Mouse (Mus musculus) kidney, embryonic 16.5 days (tissue): ENCODE results near the gene Btbd9. TPM values are rescaled to one million over a fixed set of nuclear protein-coding genes. Genes with fewer than 3 reads are reported as not detected.

ENCODE experiments used
- ATAC-seq: fragments of 200-750 bp; cut with Nextera tagmentation; 2 replicates; pipeline ENCODE4 v1.8.0; 2017; ENCODE audit warnings: moderate TSS enrichment; ENCODE audit not compliant: low FRiP score, low TSS enrichment
- H3K27ac ChIP-seq: fragments of 300-500 bp; sonication (generic); 2 replicates; pipeline ENCODE4 v1.5.1; 2014; ENCODE audit warnings: low read length
- H3K27me3 ChIP-seq: fragments of 300-500 bp; sonication (generic); 2 replicates; pipeline ENCODE4 v1.6.1; 2014; ENCODE audit warnings: low read length, control low read depth, mixed read lengths; ENCODE audit not compliant: insufficient read depth
- H3K36me3 ChIP-seq: fragments of 300-500 bp; sonication (generic); 2 replicates; pipeline ENCODE4 v1.6.1; 2014; ENCODE audit warnings: low read length, control low read depth, mixed read lengths; ENCODE audit not compliant: insufficient read depth
- H3K4me1 ChIP-seq: fragments of 300-500 bp; sonication (generic); 2 replicates; pipeline ENCODE4 v1.6.1; 2014; ENCODE audit warnings: low read length, control low read depth, mixed read lengths; ENCODE audit not compliant: insufficient read depth
- H3K4me2 ChIP-seq: fragments of 300-500 bp; sonication (generic); replicated peaks from 2 replicates; pipeline ENCODE4 v1.6.1; 2014; ENCODE audit warnings: low read depth, low read length
- H3K4me3 ChIP-seq: fragments of 300-500 bp; sonication (generic); 2 replicates; pipeline ENCODE4 v1.5.1; 2014; ENCODE audit warnings: mild to moderate bottlenecking, low read length
- H3K9ac ChIP-seq: fragments of 300-500 bp; sonication (generic); replicated peaks from 2 replicates; pipeline ENCODE4 v1.6.1; 2014; ENCODE audit warnings: low read length
- H3K9me3 ChIP-seq: fragments of 300-500 bp; sonication (generic); 2 replicates; pipeline ENCODE4 v1.6.1; 2016; ENCODE audit warnings: low read length, control low read depth
- WGBS: fragments of 180-500 bp; shearing (Covaris S2); extraction: QIAGEN DNeasy Blood & Tissue Kit; methylation state at CpG from one replicate; pipeline ENCODE4 v1.1.7; 2014; 5-methylcytosine and 5-hydroxymethylcytosine counted together
- polyA plus RNA-seq: library from polyadenylated mRNA; unstranded; fragments of >200 nt; fragmentation: Nextera tagmentation; extraction: Ambion mirVana; gene quantifications from 2 replicates; pipeline ENCODE4 v1.2.1, GENCODE M21; 2015

The Btbd9 gene
- polyA plus RNA-seq, 1 experiment from 2014 or later, result 58.3 TPM

DNA sequence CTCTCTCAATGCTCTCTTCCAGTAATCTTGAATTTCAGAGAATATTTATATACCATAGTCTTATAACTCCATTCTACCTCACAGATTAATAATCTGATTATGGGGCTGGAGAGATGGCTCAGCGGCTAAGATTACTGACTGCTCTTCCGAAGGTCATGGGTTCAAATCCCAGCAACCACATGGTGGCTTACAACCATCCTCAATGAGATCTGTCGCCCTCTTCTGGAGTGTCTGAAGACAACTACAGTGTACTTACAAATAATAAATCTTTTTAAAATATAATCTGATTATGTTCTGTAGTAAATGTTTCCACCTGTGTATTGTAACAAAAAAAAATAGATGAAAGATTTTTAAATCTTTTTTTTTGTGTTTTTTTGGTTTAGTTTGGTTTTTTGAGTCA lies 6.0 kb upstream of the Btbd9 start:
- H3K4me1 ChIP-seq, result peaks cover under 1% of the 10 kb centered on the region; the same call in 1 of the 2 replicates
- H3K9me3 ChIP-seq, result no peaks in the 10 kb centered on the region
- no peak overlapping the region for H3K4me2 ChIP-seq
- no peaks in the 10 kb centered on the region for H3K27me3 ChIP-seq
- ATAC-seq, result no peak
- WGBS, result 85% methylated on average over 3 of the region's 3 CpGs
- H3K27ac ChIP-seq, result no peak overlapping the region
- no peaks in the 10 kb centered on the region for H3K36me3 ChIP-seq
- H3K4me3 ChIP-seq, result no peak overlapping the region
- no peak overlapping the region for H3K9ac ChIP-seq

DNA sequence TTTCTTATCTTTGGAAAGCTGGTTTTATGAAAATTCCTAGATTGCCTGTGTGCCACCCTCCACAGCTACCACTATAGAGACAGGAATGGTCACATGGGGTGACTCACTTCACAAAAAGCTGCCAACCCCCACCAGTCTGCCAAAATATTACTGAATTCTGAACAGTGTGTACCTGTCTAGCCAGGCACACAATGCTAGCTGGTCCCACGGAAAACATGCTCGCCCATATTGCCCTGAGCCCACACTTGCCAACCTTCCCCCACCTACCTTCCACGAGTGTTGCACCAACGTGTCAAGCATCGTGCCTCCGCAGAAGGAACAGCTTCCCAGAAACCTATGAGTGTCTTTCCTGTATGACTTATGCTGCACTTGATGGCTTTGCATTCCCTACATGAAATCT lies 4.9 kb upstream of the Btbd9 start:
- H3K4me2 ChIP-seq, result no peak overlapping the region
- H3K36me3 ChIP-seq, result no peaks in the 10 kb centered on the region
- H3K27me3 ChIP-seq, result no peaks in the 10 kb centered on the region
- no peaks in the 10 kb centered on the region for H3K9me3 ChIP-seq
- peaks cover 7% of the 10 kb centered on the region for H3K4me1 ChIP-seq
- 88% methylated on average over 6 of the region's 6 CpGs for WGBS
- no peak overlapping the region for H3K9ac ChIP-seq
- H3K4me3 ChIP-seq, result no peak overlapping the region
- H3K27ac ChIP-seq, result no peak overlapping the region
- ATAC-seq, result no peak

DNA sequence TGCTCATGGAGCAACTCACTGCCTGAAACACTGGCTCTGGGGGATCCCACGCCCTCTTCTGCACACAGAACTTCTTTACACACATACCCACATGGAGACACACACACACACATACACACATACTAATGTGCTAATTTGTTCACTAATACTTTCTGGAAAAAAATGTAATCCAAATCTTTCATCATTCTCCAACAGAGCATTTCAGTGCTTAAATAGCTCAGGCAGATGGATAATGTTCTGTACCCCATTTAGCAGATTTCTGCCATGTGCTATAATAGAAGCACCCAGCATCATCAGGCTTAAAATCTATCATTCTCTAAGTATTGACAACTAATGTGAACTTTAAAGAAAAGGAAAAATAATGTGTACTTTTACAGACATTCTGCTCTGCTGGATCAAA lies 4.5 kb upstream of the Btbd9 start:
- Histone ChIP-seq H3K27me3 (no peaks in the 10 kb centered on the region), H3K4me1 (peaks cover 7% of the 10 kb centered on the region), H3K4me2 (no peak overlapping the region), H3K9ac (no peak overlapping the region), H3K27ac (no peak overlapping the region), H3K9me3 (no peaks in the 10 kb centered on the region), H3K4me3 (no peak overlapping the region), H3K36me3 (no peaks in the 10 kb centered on the region)
- ATAC-seq, result no peak
- 71% methylated on average over 1 of the region's 1 CpGs for WGBS

DNA sequence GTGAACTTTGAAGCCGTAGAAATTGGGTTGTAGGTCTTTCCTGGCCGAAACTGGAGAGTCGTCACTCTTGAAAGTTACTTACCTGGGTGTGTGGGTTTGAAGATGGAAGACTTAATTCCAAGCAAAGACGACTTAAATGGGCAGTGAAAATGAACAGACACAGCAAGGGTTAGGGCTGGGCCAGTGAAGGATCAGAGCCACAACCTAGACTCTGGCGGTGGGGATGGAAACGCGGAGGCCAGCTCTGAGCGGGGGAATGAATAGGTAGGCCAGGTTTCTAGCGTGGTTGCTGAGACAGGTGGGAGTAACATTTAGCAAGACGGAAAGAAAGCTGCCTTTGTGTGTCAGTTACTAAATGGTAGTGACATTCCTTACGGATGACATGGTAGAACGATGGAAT lies 658 bp upstream of the Btbd9 start:
- Histone ChIP-seq H3K9ac (peak overlapping the region; percentile 81), H3K4me3 (peak overlapping the region; percentile 85), H3K27me3 (no peaks in the 10 kb centered on the region), H3K9me3 (no peaks in the 10 kb centered on the region), H3K36me3 (no peaks in the 10 kb centered on the region), H3K4me1 (peaks cover 22% of the 10 kb centered on the region), H3K4me2 (peak overlapping the region; percentile 87), H3K27ac (no peak overlapping the region; the same call in 1 of the 2 replicates)
- ATAC-seq, result no peak
- 61% methylated on average over 12 of the region's 12 CpGs for WGBS

DNA sequence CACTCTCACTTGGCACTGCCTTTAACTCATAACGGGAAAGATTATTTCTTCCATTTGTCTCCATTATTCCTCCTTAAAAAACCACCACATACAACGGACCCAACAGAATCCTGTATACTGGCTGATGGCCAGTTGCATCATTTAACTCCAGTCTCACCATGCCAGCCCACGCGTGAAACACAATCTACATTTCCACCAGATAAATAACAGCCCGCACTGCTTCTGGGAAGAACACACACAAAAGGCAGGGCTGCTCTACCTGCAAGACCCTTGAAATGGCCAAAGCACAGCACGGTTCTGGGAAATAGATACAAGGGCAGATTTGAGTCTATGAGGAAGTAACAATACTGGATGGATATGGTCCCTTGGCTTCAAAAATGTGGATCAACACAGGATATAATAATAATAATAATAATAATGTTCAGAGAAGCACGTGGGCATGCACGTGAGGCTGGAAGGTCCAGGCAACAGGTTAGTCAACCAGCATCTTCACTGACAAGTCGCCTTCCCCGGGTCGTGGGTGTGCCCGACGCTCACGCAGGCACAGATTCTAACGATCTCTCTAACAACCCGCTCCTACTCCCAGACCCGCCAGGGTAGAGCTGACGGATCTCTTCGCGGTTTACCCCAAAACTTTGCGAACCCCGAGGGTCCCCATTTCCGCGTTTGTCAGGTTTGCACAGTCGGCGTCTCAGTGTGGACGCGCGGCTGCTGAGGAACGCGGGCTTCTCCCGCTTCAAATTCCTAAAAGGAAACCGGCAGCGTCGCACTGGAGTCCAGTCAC lies 975 bp downstream of the Btbd9 start:
- Histone ChIP-seq H3K9ac (peak overlapping the region; percentile 81), H3K27ac (peak overlapping the region; percentile 89; the same call in 1 of the 2 replicates), H3K4me2 (peak overlapping the region; percentile 87), H3K4me3 (peak overlapping the region; percentile 85), H3K4me1 (peaks cover 31% of the 10 kb centered on the region), H3K36me3 (no peaks in the 10 kb centered on the region), H3K27me3 (no peaks in the 10 kb centered on the region), H3K9me3 (no peaks in the 10 kb centered on the region)
- no peak; the same call in none of the 2 replicates for ATAC-seq
- 6% methylated on average over 35 of the region's 35 CpGs for WGBS

DNA sequence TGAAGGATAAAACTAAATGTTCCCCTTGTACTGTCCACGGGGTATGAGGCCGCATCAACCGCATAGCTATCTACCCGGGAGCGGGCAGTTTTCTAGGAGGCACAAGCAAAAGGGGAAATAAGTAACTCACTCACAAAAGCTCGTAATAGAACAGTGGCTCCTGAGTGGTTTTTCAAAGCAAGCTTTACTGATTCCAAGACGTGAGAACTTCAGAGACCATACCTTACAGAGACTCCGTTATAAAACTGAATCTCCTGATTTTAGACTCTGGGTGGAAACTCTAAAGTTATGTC lies 1.6 kb downstream of the Btbd9 start:
- H3K27me3 ChIP-seq, result no peaks in the 10 kb centered on the region
- no peak overlapping the region; the same call in 1 of the 2 replicates for H3K4me3 ChIP-seq
- WGBS, result 64% methylated on average over 8 of the region's 8 CpGs
- H3K27ac ChIP-seq, result no peak overlapping the region; the same call in 1 of the 2 replicates
- ATAC-seq, result no peak
- peaks cover 35% of the 10 kb centered on the region for H3K4me1 ChIP-seq
- H3K36me3 ChIP-seq, result no peaks in the 10 kb centered on the region
- H3K9me3 ChIP-seq, result no peaks in the 10 kb centered on the region
- H3K4me2 ChIP-seq, result peak overlapping the region; percentile 87
- H3K9ac ChIP-seq, result no peak overlapping the region; the same call in 1 of the 2 replicates

DNA sequence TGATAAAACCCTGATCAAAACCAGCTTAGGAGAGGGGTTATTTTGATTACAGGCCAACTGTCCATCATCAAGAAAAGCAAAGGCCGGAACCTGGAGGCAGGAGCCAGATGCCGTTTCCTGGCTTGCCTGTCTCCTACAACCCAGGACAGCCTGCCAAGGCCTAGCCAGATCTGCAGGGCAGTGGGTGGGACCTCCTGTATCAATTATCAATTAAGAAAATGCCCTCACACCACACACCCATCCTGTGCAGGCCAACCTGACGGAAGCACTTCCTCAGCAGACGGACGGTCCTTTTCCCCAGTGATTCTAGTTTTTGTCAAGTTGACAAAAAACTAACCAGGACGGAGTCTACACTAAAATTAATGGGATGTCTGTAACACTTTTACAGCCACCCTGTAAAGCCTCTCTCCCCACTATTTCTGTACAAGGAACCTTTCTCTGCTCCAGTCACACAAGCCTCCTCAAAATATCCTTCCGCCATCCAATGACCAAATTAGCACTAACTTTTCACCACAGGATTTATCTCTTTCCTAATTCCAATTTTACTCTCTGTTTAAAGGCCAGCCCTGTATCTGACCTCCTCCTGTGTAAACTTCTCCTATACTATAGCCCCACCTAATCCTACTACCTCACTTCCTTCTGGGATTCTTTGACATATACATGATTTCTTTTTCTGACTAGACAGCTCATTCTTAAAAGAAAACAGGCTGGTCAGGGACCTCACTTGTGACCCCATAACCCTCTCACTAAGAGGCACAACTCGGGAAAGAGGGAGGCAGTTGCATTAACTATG lies 2.1 kb downstream of the Btbd9 start:
- H3K27me3 ChIP-seq, result no peaks in the 10 kb centered on the region
- H3K4me1 ChIP-seq, result peaks cover 35% of the 10 kb centered on the region
- no peak overlapping the region for H3K9ac ChIP-seq
- WGBS, result 54% methylated on average over 8 of the region's 8 CpGs
- H3K4me3 ChIP-seq, result no peak overlapping the region
- peak overlapping the region; percentile 3; the same call in 1 of the 2 replicates for H3K27ac ChIP-seq
- peak overlapping the region; percentile 87; the same call in 1 of the 2 replicates for H3K4me2 ChIP-seq
- no peaks in the 10 kb centered on the region for H3K36me3 ChIP-seq
- ATAC-seq, result no peak
- H3K9me3 ChIP-seq, result no peaks in the 10 kb centered on the region

DNA sequence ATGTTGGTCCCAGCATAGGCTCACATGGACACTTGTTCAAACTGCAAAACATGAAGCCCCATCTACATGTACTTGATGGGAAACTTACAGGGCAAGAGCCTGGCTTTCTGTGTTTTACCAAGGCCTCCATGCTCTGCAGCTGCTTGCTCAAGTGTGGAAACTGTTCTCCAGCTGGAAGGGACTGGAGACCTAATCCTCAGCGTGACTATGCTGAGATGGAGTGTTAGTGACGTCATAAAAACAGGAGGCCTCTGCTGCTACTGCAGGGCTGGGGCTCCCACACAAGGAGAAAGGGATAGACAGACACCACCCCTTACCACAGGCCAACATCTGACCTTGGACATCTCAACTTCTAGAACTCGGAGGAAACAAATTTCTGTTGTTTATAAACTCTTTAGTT lies 5.3 kb downstream of the Btbd9 start:
- no peak overlapping the region for H3K9ac ChIP-seq
- ATAC-seq, result no peak
- H3K4me1 ChIP-seq, result peaks cover 29% of the 10 kb centered on the region
- no peak overlapping the region for H3K4me3 ChIP-seq
- no peaks in the 10 kb centered on the region for H3K27me3 ChIP-seq
- no peaks in the 10 kb centered on the region for H3K9me3 ChIP-seq
- no peaks in the 10 kb centered on the region for H3K36me3 ChIP-seq
- WGBS, result 33% methylated on average over 3 of the region's 3 CpGs
- H3K4me2 ChIP-seq, result no peak overlapping the region
- no peak overlapping the region for H3K27ac ChIP-seq

DNA sequence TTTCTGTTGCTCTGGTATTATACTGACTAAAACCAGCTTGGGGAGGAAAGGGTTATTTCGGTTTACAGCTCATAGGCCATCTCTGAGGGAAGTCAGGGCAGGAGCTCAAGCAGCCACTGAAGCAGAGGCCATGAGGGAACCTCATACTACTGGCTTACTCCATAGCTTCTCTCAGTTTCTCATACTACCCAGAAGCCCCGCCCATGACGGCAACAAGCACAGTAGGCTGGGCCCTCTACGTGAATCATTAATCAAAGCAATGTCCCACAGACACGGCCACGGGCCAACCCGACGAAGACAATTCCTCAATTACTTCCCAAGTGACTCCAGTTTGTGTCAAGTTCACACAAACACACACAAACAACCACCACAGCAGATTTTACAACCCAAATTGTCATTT lies 6.1 kb downstream of the Btbd9 start:
- Histone ChIP-seq H3K9ac (no peak overlapping the region), H3K27me3 (no peaks in the 10 kb centered on the region), H3K36me3 (no peaks in the 10 kb centered on the region), H3K4me1 (peaks cover 28% of the 10 kb centered on the region), H3K9me3 (no peaks in the 10 kb centered on the region), H3K4me2 (0 out of 2 replicates have a peak overlapping the region, but pooled peaks have one; percentile 17), H3K4me3 (no peak overlapping the region), H3K27ac (no peak overlapping the region)
- peak; percentile 76; the same call in 1 of the 2 replicates for ATAC-seq
- WGBS, result 25% methylated on average over 8 of the region's 8 CpGs

DNA sequence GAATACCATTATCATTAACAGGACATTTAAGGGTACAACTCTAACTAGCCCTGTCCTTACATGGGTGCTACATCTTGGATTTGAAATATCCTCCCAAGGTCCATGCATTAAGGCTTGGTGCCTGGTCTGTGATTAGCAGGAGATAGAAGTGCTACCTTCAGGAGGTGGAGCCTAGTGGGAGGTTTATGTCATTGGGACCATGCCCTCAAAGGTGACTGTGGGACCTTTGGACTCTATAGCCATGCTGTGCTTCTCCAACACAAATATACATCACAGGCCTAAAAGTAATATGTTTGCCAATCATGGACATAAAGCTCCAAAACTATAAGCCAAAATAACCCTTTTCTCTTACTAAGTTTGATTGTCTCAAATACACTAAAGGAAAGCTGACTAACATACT lies 7.8 kb downstream of the Btbd9 start:
- no peak overlapping the region for H3K27ac ChIP-seq
- H3K4me2 ChIP-seq, result no peak overlapping the region
- H3K4me1 ChIP-seq, result peaks cover 13% of the 10 kb centered on the region
- no peak for ATAC-seq
- H3K9me3 ChIP-seq, result no peaks in the 10 kb centered on the region
- no peaks in the 10 kb centered on the region for H3K27me3 ChIP-seq
- H3K9ac ChIP-seq, result no peak overlapping the region
- no peaks in the 10 kb centered on the region for H3K36me3 ChIP-seq
- no peak overlapping the region for H3K4me3 ChIP-seq
